Mouse (Mus musculus) cortical plate, adult 2 months (tissue): ENCODE measurements around the gene Gm49027. TPM values are rescaled to one million over a fixed set of nuclear protein-coding genes. Genes with fewer than 3 reads are reported as not detected.
A peak's percentile ranks its signal among the peaks of the same experiment; 100 is the strongest.

Source experiments
- H3K27ac ChIP-seq: fragments of 200-500 bp; 2 replicates; pipeline ENCODE4 v1.5.1; 2012; ENCODE audit warnings: low read length, control low read depth, inconsistent platforms; ENCODE audit not compliant: insufficient read depth
- H3K4me1 ChIP-seq: fragments of 200-500 bp; 2 replicates; pipeline ENCODE4 v1.6.1; 2011; ENCODE audit warnings: low read length; ENCODE audit not compliant: control insufficient read depth, insufficient read depth
- H3K4me3 ChIP-seq: fragments of 200-500 bp; 2 replicates; pipeline ENCODE4 v1.5.1; 2011; ENCODE audit warnings: mild to moderate bottlenecking, low read length, control low read depth; ENCODE audit not compliant: insufficient read depth
- CTCF ChIP-seq: fragments of 200-500 bp; IDR thresholded peaks from 2 replicates; pipeline ENCODE4 v1.5.1; 2011; ENCODE audit warnings: mild to moderate bottlenecking, control low read depth, low read length; ENCODE audit not compliant: insufficient read depth; ENCODE audit errors: extremely low read depth
- POLR2A ChIP-seq: fragments of 200-500 bp; IDR thresholded peaks from 2 replicates; pipeline ENCODE4 v1.6.1; 2011; ENCODE audit warnings: mild to moderate bottlenecking, low read length, control low read depth; ENCODE audit not compliant: insufficient read depth; ENCODE audit errors: extremely low read depth
- polyA plus RNA-seq: library from polyadenylated mRNA; depleted of rRNA; stranded (reverse); fragments of >200 nt; gene quantifications from 2 replicates; pipeline ENCODE4 v1.2.3, GENCODE M21; 2012

Gm49027 gene
- polyA plus RNA-seq, 1 experiment: 8.5 TPM

- Histone ChIP-seq H3K4me1 (peaks cover 3% of the 10 kb centered on the region; the same call in 1 of the 2 replicates), H3K27ac (no peak overlapping the region), H3K4me3 (peak overlapping the region; percentile 26; the same call in 1 of the 2 replicates)
- TF ChIP-seq CTCF: no peak
- no peak for TF ChIP-seq POLR2A
Observed at GRCm38 (mm10) chr5:123508921-123509320, 16.4 kb downstream of the Gm49027 start.

GRCm38 (mm10) chr5:123507936-123508723 lies 17.2 kb downstream of the Gm49027 start:
- peaks cover 3% of the 10 kb centered on the region; the same call in 1 of the 2 replicates for H3K4me1 ChIP-seq
- H3K27ac ChIP-seq: no peak overlapping the region
- H3K4me3 ChIP-seq: peak overlapping the region; percentile 26
- no peak for TF ChIP-seq CTCF
- TF ChIP-seq POLR2A: no peak

- Histone ChIP-seq H3K27ac (no peak overlapping the region), H3K4me1 (peaks cover 2% of the 10 kb centered on the region; the same call in 1 of the 2 replicates), H3K4me3 (no peak overlapping the region)
- TF ChIP-seq CTCF (no peak), POLR2A (no peak)
Observed at GRCm38 (mm10) chr5:123501973-123502372, 23.3 kb downstream of the Gm49027 start.

- Histone ChIP-seq H3K4me3 (no peak overlapping the region), H3K4me1 (peaks cover 2% of the 10 kb centered on the region; the same call in 1 of the 2 replicates), H3K27ac (no peak overlapping the region)
- peak; percentile 63 for TF ChIP-seq CTCF
- TF ChIP-seq POLR2A: no peak
Observed at GRCm38 (mm10) chr5:123499717-123500116, 25.6 kb downstream of the Gm49027 start.

- H3K27ac ChIP-seq: no peak overlapping the region
- no peak for TF ChIP-seq CTCF
- no peak for TF ChIP-seq POLR2A
- no peak overlapping the region for H3K4me3 ChIP-seq
Observed at GRCm38 (mm10) chr5:123489935-123490334, 35.4 kb downstream of the Gm49027 start.

GRCm38 (mm10) chr5:123489112-123489785 lies 36.0 kb downstream of the Gm49027 start, which contains the start of the genes Lrrc43 and Il31:
TSS of gene Lrrc43 (plus strand) at chr5:123489305.
TSS of gene Il31 (minus strand) at chr5:123489489.
- H3K4me1 ChIP-seq: no peaks in the 10 kb centered on the region; the same call in 1 of the 2 replicates
- TF ChIP-seq POLR2A (no peak), CTCF (no peak)

More at GRCm38 (mm10) chr5:123489935-123490334, 35.4 kb downstream of the Gm49027 start:
- no peaks in the 10 kb centered on the region; the same call in 1 of the 2 replicates for H3K4me1 ChIP-seq

GRCm38 (mm10) chr5:123487659-123488395 lies 37.5 kb downstream of the Gm49027 start:
- TF ChIP-seq CTCF: no peak
- TF ChIP-seq POLR2A: no peak
- H3K4me3 ChIP-seq: no peak overlapping the region
- no peaks in the 10 kb centered on the region; the same call in 1 of the 2 replicates for H3K4me1 ChIP-seq
- no peak overlapping the region for H3K27ac ChIP-seq

More at GRCm38 (mm10) chr5:123489112-123489785, 36.0 kb downstream of the Gm49027 start, which contains the start of the genes Lrrc43 and Il31:
- no peak within 1 kb of the TSS for H3K27ac ChIP-seq
- no peak within 1 kb of the TSS for H3K4me3 ChIP-seq

- no peak for TF ChIP-seq POLR2A
- TF ChIP-seq CTCF: no peak
Observed at GRCm38 (mm10) chr5:123473817-123474216, 51.5 kb downstream of the Gm49027 start.

GRCm38 (mm10) chr5:123470784-123471400 lies 54.4 kb downstream of the Gm49027 start:
- Histone ChIP-seq H3K4me3 (no peak overlapping the region), H3K4me1 (no peaks in the 10 kb centered on the region), H3K27ac (no peak overlapping the region)
- TF ChIP-seq POLR2A: no peak
- no peak for TF ChIP-seq CTCF

More at GRCm38 (mm10) chr5:123473817-123474216, 51.5 kb downstream of the Gm49027 start:
- Histone ChIP-seq H3K27ac (no peak overlapping the region), H3K4me3 (no peak overlapping the region), H3K4me1 (no peaks in the 10 kb centered on the region)
